ENCODE assay signal across 9 mouse cellular contexts in the genomic region with DNA sequence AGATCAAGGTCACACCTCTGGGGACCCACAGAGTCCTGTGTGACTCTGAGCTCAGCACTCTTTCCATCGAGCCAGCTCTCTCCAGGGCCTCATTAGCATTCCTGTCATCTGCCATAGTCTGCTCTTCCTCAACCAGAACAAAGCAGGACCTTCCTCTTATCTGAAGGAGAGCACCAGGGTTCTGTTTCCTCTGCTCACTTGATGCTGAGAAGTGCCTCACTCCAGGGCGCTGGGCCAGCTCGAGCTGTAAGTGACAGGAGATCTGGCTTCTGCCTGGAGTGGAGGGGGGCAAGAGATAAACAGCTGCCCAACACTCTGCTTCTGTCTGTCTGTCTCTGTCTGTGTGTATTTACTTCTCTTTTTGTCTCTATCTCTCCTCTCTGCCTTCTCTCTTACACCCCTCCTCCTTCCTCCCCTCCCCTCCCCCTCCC. TPM values are rescaled to one million over a fixed set of nuclear protein-coding genes. Genes with fewer than 3 reads are reported as not detected.
DNase-seq lines count a peak whose midpoint lies in the region; ATAC-seq lines count a peak whose summit lies in the region.
"Had no signal": no experiment of that assay in that cellular context is flagged by ENCODE, and none has a peak within 500 bp of the region (broad histone marks: within the 10 kb centered on the region; RNA-seq: fewer than 3 reads in every experiment).

No protein-coding gene starts in this region.

- intact Hi-C loops in left cerebral cortex, postnatal 10 days (cut with DNase I) = no loop called here

- WGBS in liver, embryonic 12.5 days (ENCODE audit: insufficient replicate concordance) = 0% methylated on average over 3 of the region's 3 CpGs

- H3K4me3 ChIP-seq in liver, embryonic 12.5 days = no peak overlapping the region

- peak overlapping the region; percentile 26 for H3K4me2 ChIP-seq in liver, embryonic 12.5 days

- H3K9me3 ChIP-seq in liver, embryonic 12.5 days (replicated peaks) = no peaks in the 10 kb centered on the region

- 0 out of 2 replicates have a peak overlapping the region, but pooled peaks have one; percentile 27 for H3K27ac ChIP-seq in liver, embryonic 12.5 days
- H3K27ac ChIP-seq: macrophage had no signal

- no peaks in the 10 kb centered on the region for H3K36me3 ChIP-seq in liver, embryonic 12.5 days

- no peak overlapping the region for H3K9ac ChIP-seq in liver, embryonic 12.5 days

- H3K4me1 ChIP-seq in liver, embryonic 12.5 days = peaks cover 23% of the 10 kb centered on the region

- peak; percentile 33 for DNase-seq in adrenal gland, postnatal 14 days
- no peak for DNase-seq in adrenal gland, postnatal 4 days (ENCODE audit: low spot score in 2 of 2)
- DNase-seq in CD4-positive, CD25-positive, alpha-beta regulatory T cell, adult 2 months (ENCODE audit: low read depth, low spot score) = peak; percentile 28
- DNase-seq in heart, adult 8-10 months (ENCODE audit: low spot score) = peak; percentile 40
- DNase-seq in left cerebral cortex, postnatal 10 days (ENCODE audit: extremely low spot score in 1 of 2, low spot score in 2 of 2) = no peak
- DNase-seq in layer of hippocampus, adult 11-12 months (ENCODE audit: low spot score) = no peak
- DNase-seq in lung, postnatal 36 days = no peak

- peak; percentile 86 for ATAC-seq in liver, embryonic 12.5 days

- no peaks in the 10 kb centered on the region for H3K27me3 ChIP-seq in liver, embryonic 12.5 days (replicated peaks)

RNA-seq across cellular contexts. Expression of gene Herc1, which starts 55.3 kb away (rescaled TPM):
- total RNA-seq in adrenal gland, postnatal 14 days (2021) = 49.1 and 49.2 TPM in 2 replicates
- total RNA-seq in adrenal gland, postnatal 4 days (2021) = 10 to 100 TPM; 43.3 to 51.3 TPM
- total RNA-seq in heart, adult 8-10 months (2022) = 10 to 100 TPM; 34.4 to 40.0 (median 35.8) TPM
- 35.8 and 37.9 TPM in 2 replicates for polyA plus RNA-seq in liver, embryonic 12.5 days (2016; fragmentation: Nextera tagmentation; extraction: Ambion mirVana)
- 100 to 1,000 TPM; 118 to 119 TPM for total RNA-seq in left cerebral cortex, postnatal 10 days (2021)

Comparison
In these comparisons a context has a peak if more than half of its experiments do, and no peak if none do; other contexts are left out.
1. DNase-seq: peak in adrenal gland, postnatal 14 days (single experiment), CD4-positive, CD25-positive, alpha-beta regulatory T cell, adult 2 months (single experiment) and heart, adult 8-10 months (single experiment); none in adrenal gland, postnatal 4 days (0 of 2), left cerebral cortex, postnatal 10 days (0 of 2), layer of hippocampus, adult 11-12 months (single experiment) and lung, postnatal 36 days (single experiment).